Mouse (Mus musculus) lung, postnatal 0 days (tissue): ENCODE results near the gene Pdzd8.

Experiments
- CTCF ChIP-seq: IDR thresholded peaks from 2 replicates; pipeline ENCODE4 v1.5.1; 2016; ENCODE audit warnings: antibody characterized with exemption, mild to moderate bottlenecking
- EP300 ChIP-seq: IDR thresholded peaks from 2 replicates; pipeline ENCODE4 v1.6.1; 2016; ENCODE audit warnings: antibody characterized with exemption, mild to moderate bottlenecking, control low read depth

DNA sequence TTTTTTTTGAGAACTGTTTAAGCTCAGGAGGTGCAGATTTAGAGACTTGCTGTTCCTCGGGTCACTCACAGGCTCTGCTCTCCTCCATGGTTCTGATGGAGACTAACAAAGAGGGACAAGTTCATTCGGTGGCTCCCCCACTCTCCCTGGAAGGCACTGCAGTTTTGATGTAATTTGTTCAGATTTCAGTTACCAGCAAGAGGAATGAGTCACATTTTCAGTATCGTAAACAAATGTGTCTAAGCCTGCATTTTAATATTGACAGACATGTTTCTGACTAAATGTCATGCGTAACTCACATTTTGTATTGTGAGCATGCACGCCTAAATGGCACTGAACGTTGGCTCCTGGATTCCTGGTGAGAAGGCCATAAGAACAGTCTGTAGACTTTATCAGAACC is 79.7 kb downstream of the Pdzd8 start:
- TF ChIP-seq EP300 (no peak), CTCF (no peak)
